Mouse (Mus musculus) embryonic facial prominence, embryonic 11.5 days (tissue): Measurements from ENCODE around the gene Hectd4. TPM values are rescaled to one million over a fixed set of nuclear protein-coding genes. Genes with fewer than 3 reads are reported as not detected.

ENCODE experiments used
- ATAC-seq: fragments of 200-750 bp; cut with Nextera tagmentation; replicated peaks from 2 replicates; pipeline ENCODE4 v1.8.0; 2017; ENCODE audit warnings: low read depth; ENCODE audit not compliant: insufficient number of reproducible peaks, low FRiP score, low TSS enrichment
- DNase-seq: peaks from one replicate; pipeline ENCODE4 v3.0.0-alpha.2; 2015; ENCODE audit warnings: low spot score
- H3K27ac ChIP-seq: fragments of 300-500 bp; sonication (generic); replicated peaks from 2 replicates; pipeline ENCODE4 v1.5.1; 2014; ENCODE audit warnings: mild to moderate bottlenecking, low read depth, low read length, control low read depth
- H3K27me3 ChIP-seq: fragments of 300-500 bp; sonication (generic); 2 replicates; pipeline ENCODE4 v1.6.1; 2014; ENCODE audit warnings: mild to moderate bottlenecking, low read length, moderate library complexity, mixed read lengths; ENCODE audit not compliant: control insufficient read depth, insufficient read depth
- H3K36me3 ChIP-seq: fragments of 300-500 bp; sonication (generic); replicated peaks from 2 replicates; pipeline ENCODE4 v1.6.1; 2014; ENCODE audit warnings: low read depth, mild to moderate bottlenecking, low read length, moderate library complexity, mixed read lengths; ENCODE audit not compliant: control insufficient read depth, insufficient read depth
- H3K4me1 ChIP-seq: fragments of 300-500 bp; sonication (generic); 2 replicates; pipeline ENCODE4 v1.6.1; 2014; ENCODE audit warnings: low read length, mixed read lengths; ENCODE audit not compliant: control insufficient read depth, insufficient read depth
- H3K4me2 ChIP-seq: fragments of 300-500 bp; sonication (generic); 2 replicates; pipeline ENCODE4 v1.6.1; 2014; ENCODE audit warnings: low read depth, mild to moderate bottlenecking, control low read depth, low read length, moderate library complexity
- H3K4me3 ChIP-seq: fragments of 300-500 bp; sonication (generic); 2 replicates; pipeline ENCODE4 v1.5.1; 2014; ENCODE audit warnings: low read depth, low read length, control low read depth
- H3K9ac ChIP-seq: fragments of 300-500 bp; sonication (generic); replicated peaks from 2 replicates; pipeline ENCODE4 v1.6.1; 2014; ENCODE audit warnings: mild to moderate bottlenecking, control low read depth, low read length
- H3K9me3 ChIP-seq: fragments of 300-500 bp; sonication (generic); replicated peaks from 2 replicates; pipeline ENCODE4 v1.6.1; 2016; ENCODE audit warnings: mild to moderate bottlenecking, low read length, inconsistent platforms, mixed read lengths; ENCODE audit not compliant: control insufficient read depth
- WGBS: fragments of 180-500 bp; shearing (Covaris S2); extraction: QIAGEN DNeasy Blood & Tissue Kit; methylation state at CpG from one replicate; pipeline ENCODE4 v1.1.7; 2014; 5-methylcytosine and 5-hydroxymethylcytosine counted together
- polyA plus RNA-seq: library from polyadenylated mRNA; unstranded; fragments of >200 nt; fragmentation: Nextera tagmentation; extraction: Ambion mirVana; gene quantifications from 2 replicates; pipeline ENCODE4 v1.2.1, GENCODE M21; 2014

The Hectd4 gene
- polyA plus RNA-seq, result 5.7 and 7.2 TPM in 2 replicates

GRCm38 (mm10) chr5:121219980-121220731 is at the start of gene Hectd4:
Hectd4 (plus strand) TSS chr5:121220219.
- WGBS, result under 1% methylated on average over 57 of the region's 90 CpGs
- no peaks in the 10 kb centered on the region for H3K36me3 ChIP-seq
- no peaks in the 10 kb centered on the region; the same call in 1 of the 2 replicates for H3K4me1 ChIP-seq
- ATAC-seq (peak; percentile 82), DNase-seq (peak; percentile 97)
- H3K9me3 ChIP-seq, result no peaks in the 10 kb centered on the region
- H3K4me3 ChIP-seq, result peak within 1 kb of the TSS; percentile 94
- H3K4me2 ChIP-seq, result peak within 1 kb of the TSS; percentile 79
- H3K9ac ChIP-seq, result peak within 1 kb of the TSS; percentile 83
- H3K27me3 ChIP-seq, result no peaks in the 10 kb centered on the region
- H3K27ac ChIP-seq, result peak within 1 kb of the TSS; percentile 67; the same call in 1 of the 2 replicates

DNA sequence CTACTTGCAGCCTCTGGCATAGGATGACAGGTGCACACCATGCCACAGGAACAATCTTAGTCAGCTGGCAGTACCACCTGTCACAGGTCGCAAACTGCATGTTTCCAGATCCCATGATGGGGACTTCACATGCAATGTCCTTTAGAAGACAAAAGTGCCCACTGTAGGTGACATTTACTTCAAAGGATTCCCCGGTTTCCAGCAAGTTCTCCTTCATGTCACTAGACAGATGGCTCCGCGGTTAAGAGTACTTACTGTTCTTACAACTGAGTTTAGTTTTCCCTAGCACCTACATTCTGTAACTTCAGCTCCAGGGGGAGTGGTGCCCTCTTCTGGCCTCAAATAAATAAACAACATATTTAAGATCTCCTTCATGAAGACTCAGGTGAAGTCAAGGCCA is 47.2 kb upstream of the Hectd4 start:
- no peak overlapping the region for H3K4me2 ChIP-seq
- no peaks in the 10 kb centered on the region for H3K9me3 ChIP-seq
- no peaks in the 10 kb centered on the region for H3K27me3 ChIP-seq
- H3K36me3 ChIP-seq, result peaks cover 2% of the 10 kb centered on the region
- WGBS, result 84% methylated on average over 4 of the region's 4 CpGs
- H3K4me3 ChIP-seq, result no peak overlapping the region
- H3K9ac ChIP-seq, result no peak overlapping the region
- no peak for DNase-seq
- no peak for ATAC-seq
- no peak overlapping the region for H3K27ac ChIP-seq
- no peaks in the 10 kb centered on the region for H3K4me1 ChIP-seq

DNA sequence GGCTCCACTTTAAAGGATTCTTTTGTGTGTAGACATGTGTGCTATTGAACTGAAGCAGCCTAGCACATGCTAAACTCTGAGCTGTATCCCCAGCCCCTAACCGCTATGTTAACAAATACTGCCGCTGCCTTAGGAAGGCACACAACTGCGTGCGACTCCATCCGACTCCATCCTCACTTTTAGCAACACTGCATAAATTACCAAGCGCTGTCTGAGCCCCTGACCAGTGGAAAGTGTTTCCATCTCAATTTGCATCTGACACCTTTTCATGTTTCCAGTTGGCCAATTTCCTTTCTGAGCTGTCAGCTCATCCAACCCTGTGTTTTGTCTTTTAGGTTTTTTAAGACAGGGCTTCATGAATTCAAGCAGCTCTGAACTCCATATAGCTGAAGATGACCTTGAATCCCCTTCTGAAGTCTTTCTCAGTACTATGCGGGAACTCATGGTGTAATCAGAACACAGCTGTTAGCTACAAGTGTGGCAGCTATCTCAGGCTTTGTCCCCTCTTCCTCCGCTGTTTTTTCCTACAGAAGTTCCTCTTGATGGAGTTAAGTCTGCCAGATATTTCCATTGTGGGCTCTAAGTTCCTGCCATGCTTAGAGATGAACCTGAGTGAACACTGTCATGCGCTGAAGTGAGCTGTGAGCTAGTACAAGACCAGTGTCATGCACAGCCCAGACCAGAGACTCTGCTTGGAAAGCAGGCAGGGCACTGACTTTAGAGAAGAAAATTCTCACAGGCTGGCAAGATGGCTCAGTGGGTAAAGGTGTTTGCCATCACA is 40.8 kb upstream of the Hectd4 start:
- no peaks in the 10 kb centered on the region for H3K9me3 ChIP-seq
- WGBS, result 84% methylated on average over 9 of the region's 9 CpGs
- H3K4me3 ChIP-seq, result no peak overlapping the region
- no peak overlapping the region for H3K27ac ChIP-seq
- H3K9ac ChIP-seq, result no peak overlapping the region
- no peaks in the 10 kb centered on the region for H3K36me3 ChIP-seq
- ATAC-seq (no peak), DNase-seq (no peak)
- no peaks in the 10 kb centered on the region for H3K27me3 ChIP-seq
- no peaks in the 10 kb centered on the region for H3K4me1 ChIP-seq
- no peak overlapping the region for H3K4me2 ChIP-seq

GRCm38 (mm10) chr5:121183269-121183668 is 36.8 kb upstream of the Hectd4 start:
- no peaks in the 10 kb centered on the region for H3K9me3 ChIP-seq
- H3K4me2 ChIP-seq, result no peak overlapping the region
- no peak overlapping the region for H3K9ac ChIP-seq
- DNase-seq, result no peak
- H3K27me3 ChIP-seq, result no peaks in the 10 kb centered on the region
- H3K4me1 ChIP-seq, result no peaks in the 10 kb centered on the region
- no peak for ATAC-seq
- no peak overlapping the region for H3K27ac ChIP-seq
- H3K4me3 ChIP-seq, result no peak overlapping the region
- 78% methylated on average over 9 of the region's 9 CpGs for WGBS
- H3K36me3 ChIP-seq, result no peaks in the 10 kb centered on the region

- Histone ChIP-seq H3K27me3 (no peaks in the 10 kb centered on the region), H3K4me2 (no peak overlapping the region), H3K9me3 (no peaks in the 10 kb centered on the region), H3K4me1 (no peaks in the 10 kb centered on the region), H3K9ac (no peak overlapping the region), H3K4me3 (no peak overlapping the region), H3K36me3 (no peaks in the 10 kb centered on the region), H3K27ac (no peak overlapping the region)
- DNase-seq (no peak), ATAC-seq (no peak)
- 82% methylated on average over 2 of the region's 2 CpGs for WGBS
Measured at GRCm38 (mm10) chr5:121184375-121184774, 35.6 kb upstream of the Hectd4 start.

DNA sequence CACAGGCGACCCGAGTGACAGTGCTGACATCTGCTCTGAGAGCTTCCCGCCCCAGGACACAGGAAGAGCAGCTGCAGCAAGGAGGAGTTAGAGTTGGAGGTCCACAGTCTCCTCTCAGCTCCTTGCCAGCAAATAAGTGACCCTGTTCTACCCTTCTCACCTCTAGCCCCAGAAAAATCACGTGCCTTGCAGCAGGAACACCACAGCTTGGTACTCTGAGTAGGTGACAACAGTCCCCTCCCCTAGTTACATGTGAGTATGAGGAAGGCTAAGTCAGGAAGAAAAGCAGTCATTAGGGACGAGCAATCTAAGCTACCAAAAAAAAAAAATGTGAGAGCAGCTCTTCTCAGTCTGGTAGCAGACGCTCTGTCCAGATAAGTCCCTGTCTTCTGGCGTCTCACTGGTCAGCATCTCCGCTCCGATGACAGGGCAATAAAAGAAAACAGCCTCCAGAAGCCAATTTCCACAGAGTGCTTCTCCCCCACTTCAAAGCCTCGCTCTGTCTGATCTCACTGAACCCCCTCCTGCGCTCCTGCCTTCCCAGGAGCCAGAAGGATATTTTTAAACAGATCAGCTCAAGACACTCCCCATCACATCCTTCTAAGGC is 35.0 kb upstream of the Hectd4 start:
- Histone ChIP-seq H3K4me2 (no peak overlapping the region), H3K9ac (no peak overlapping the region), H3K4me1 (no peaks in the 10 kb centered on the region), H3K27ac (no peak overlapping the region), H3K36me3 (no peaks in the 10 kb centered on the region), H3K27me3 (no peaks in the 10 kb centered on the region), H3K4me3 (no peak overlapping the region), H3K9me3 (no peaks in the 10 kb centered on the region)
- no peak for ATAC-seq
- no peak for DNase-seq
- WGBS, result 57% methylated on average over 11 of the region's 11 CpGs

- no peaks in the 10 kb centered on the region for H3K36me3 ChIP-seq
- H3K27me3 ChIP-seq, result no peaks in the 10 kb centered on the region
- no peaks in the 10 kb centered on the region for H3K4me1 ChIP-seq
- H3K9me3 ChIP-seq, result no peaks in the 10 kb centered on the region
- H3K27ac ChIP-seq, result no peak overlapping the region
- H3K4me2 ChIP-seq, result no peak overlapping the region
- no peak overlapping the region for H3K9ac ChIP-seq
- H3K4me3 ChIP-seq, result no peak overlapping the region
- 87% methylated on average over 8 of the region's 8 CpGs for WGBS
- ATAC-seq, result no peak
- DNase-seq, result no peak
Measured at GRCm38 (mm10) chr5:121187580-121188001, 32.4 kb upstream of the Hectd4 start.

DNA sequence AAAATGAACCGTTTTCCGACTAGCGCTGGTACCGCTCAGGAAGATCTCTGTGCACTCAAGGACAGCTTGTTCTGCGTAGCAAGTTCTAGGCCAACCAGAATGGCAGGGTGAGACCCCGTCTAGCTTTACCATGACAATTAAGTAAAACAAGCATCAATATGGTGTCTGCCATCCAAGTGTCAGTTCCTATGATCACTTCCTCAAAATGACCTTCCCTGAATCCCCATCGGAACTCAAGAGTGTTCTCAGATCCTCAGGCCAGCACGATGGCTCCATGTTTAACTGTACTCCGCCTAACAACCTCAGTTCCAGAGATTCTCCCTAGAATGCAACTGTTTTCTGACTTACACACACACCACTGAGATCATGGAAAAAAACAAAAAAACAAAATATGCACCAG is 31.8 kb upstream of the Hectd4 start:
- Histone ChIP-seq H3K27ac (no peak overlapping the region), H3K36me3 (no peaks in the 10 kb centered on the region), H3K27me3 (no peaks in the 10 kb centered on the region), H3K4me2 (no peak overlapping the region), H3K4me1 (no peaks in the 10 kb centered on the region), H3K4me3 (no peak overlapping the region), H3K9me3 (no peaks in the 10 kb centered on the region), H3K9ac (no peak overlapping the region)
- ATAC-seq, result no peak
- 92% methylated on average over 9 of the region's 9 CpGs for WGBS
- DNase-seq, result no peak
